Mouse (Mus musculus) heart, postnatal 0 days (tissue): Measurements from ENCODE around the gene Gm20736. TPM values are rescaled to one million over a fixed set of nuclear protein-coding genes. Genes with fewer than 3 reads are reported as not detected.
"Not testable (repeated sequence)": the region's sequence is repeated elsewhere in the genome, so short reads cannot be mapped to it uniquely, and the experiment has no call there.

Experiments
- ATAC-seq: fragments of 200-750 bp; cut with Nextera tagmentation; 2 replicates; pipeline ENCODE4 v1.8.0; 2017; ENCODE audit warnings: low read depth, moderate number of reproducible peaks, moderate library complexity; ENCODE audit not compliant: insufficient read depth
- DNase-seq: peaks from one replicate; pipeline ENCODE4 v3.0.0-alpha.2; 2016; ENCODE audit warnings: low spot score
- H3K27ac ChIP-seq: fragments of 300-500 bp; sonication (generic); 2 replicates; pipeline ENCODE4 v1.5.1; 2014; ENCODE audit warnings: low read depth, mild to moderate bottlenecking
- H3K27me3 ChIP-seq: fragments of 300-500 bp; sonication (generic); 2 replicates; pipeline ENCODE4 v1.6.1; 2014; ENCODE audit warnings: low read length, mixed read lengths; ENCODE audit not compliant: control insufficient read depth, insufficient read depth
- H3K36me3 ChIP-seq: fragments of 300-500 bp; sonication (generic); replicated peaks from 2 replicates; pipeline ENCODE4 v1.6.1; 2014; ENCODE audit warnings: low read length, mixed read lengths; ENCODE audit not compliant: control insufficient read depth, insufficient read depth
- H3K4me1 ChIP-seq: fragments of 300-500 bp; sonication (generic); 2 replicates; pipeline ENCODE4 v1.6.1; 2014; ENCODE audit warnings: antibody characterized with exemption; ENCODE audit not compliant: control insufficient read depth, insufficient read depth
- H3K4me2 ChIP-seq: fragments of 300-500 bp; sonication (generic); 2 replicates; pipeline ENCODE4 v1.6.1; 2014; ENCODE audit warnings: low read depth, mild to moderate bottlenecking, low read length, moderate library complexity
- H3K4me3 ChIP-seq: fragments of 300-500 bp; sonication (generic); 2 replicates; pipeline ENCODE4 v1.5.1; 2014; ENCODE audit warnings: low read depth, low read length
- H3K9ac ChIP-seq: fragments of 300-500 bp; sonication (generic); replicated peaks from 2 replicates; pipeline ENCODE4 v1.6.1; 2014; ENCODE audit warnings: low read depth, low read length, mixed read lengths
- H3K9me3 ChIP-seq: fragments of 300-500 bp; sonication (generic); replicated peaks from 2 replicates; pipeline ENCODE4 v1.6.1; 2016; ENCODE audit warnings: low read length; ENCODE audit not compliant: control insufficient read depth
- WGBS: fragments of 180-500 bp; shearing (Covaris S2); extraction: QIAGEN DNeasy Blood & Tissue Kit; methylation state at CpG from one replicate; pipeline ENCODE4 v1.1.7; 2014; 5-methylcytosine and 5-hydroxymethylcytosine counted together
- polyA plus RNA-seq: library from polyadenylated mRNA; unstranded; fragments of >200 nt; fragmentation: Nextera tagmentation; extraction: Ambion mirVana; gene quantifications from 2 replicates; pipeline ENCODE4 v1.2.1, GENCODE M21; 2015
- total RNA-seq: library from RNA; depleted of rRNA; stranded (reverse); fragments of >200 nt; gene quantifications from 2 replicates; pipeline ENCODE4 v1.2.3, GENCODE M21; 2014; ENCODE audit warnings: low replicate concordance; rRNA removed

Gene Gm20736
- total RNA-seq (not detected in 2 replicates), polyA plus RNA-seq (not detected in 2 replicates)

DNA sequence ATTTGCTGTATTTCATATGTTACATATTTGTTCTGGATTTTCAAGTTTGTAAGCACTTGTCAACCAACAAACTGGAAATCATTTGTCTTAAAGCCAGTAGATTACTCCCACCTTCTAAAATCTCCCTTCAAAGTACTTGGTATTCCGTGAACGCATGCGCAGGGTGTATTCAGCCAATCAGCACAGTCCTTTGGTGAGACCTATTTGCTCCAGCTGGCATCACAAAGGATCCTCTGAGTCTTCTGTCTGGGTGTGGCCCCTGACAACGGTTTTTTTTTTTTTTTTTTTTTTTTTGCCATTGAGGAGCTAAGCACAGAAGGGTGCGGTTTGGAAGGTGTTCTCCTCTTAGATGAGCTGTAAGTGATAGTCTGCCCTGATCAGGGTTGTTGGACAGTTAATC is at the start of gene Gm20736:
Gene Gm20736 (plus strand): TSS at position 301 of the 400 bp plus-strand sequence.
- not testable (repeated sequence) for H3K27ac ChIP-seq, H3K4me2 ChIP-seq, ATAC-seq, H3K27me3 ChIP-seq, H3K9me3 ChIP-seq, H3K9ac ChIP-seq, H3K36me3 ChIP-seq, H3K4me1 ChIP-seq, DNase-seq, H3K4me3 ChIP-seq
- WGBS = no CpG with 5 or more reads among the region's 5 CpGs

Other genes with a start within 250 kb of the Gm20736 start
- not detected in 2 replicates for gene Gm20924, start 170.2 kb upstream of the Gm20736 start, total RNA-seq
- gene Gm20924, start 170.2 kb upstream of the Gm20736 start, polyA plus RNA-seq = not detected in 2 replicates